Mouse (Mus musculus) MEL (cell line): ENCODE data around the gene Chrna9. TPM values are rescaled to one million over a fixed set of nuclear protein-coding genes. Genes with fewer than 3 reads are reported as not detected.
A peak's percentile ranks its signal among the peaks of the same experiment; 100 is the strongest.

Source experiments
- DNase-seq: peaks from one replicate; pipeline ENCODE4 v3.0.0; 2011; ENCODE audit warnings: low read depth, low spot score
- H3K27ac ChIP-seq: 2 replicates; pipeline ENCODE4 v1.5.1; 2012; ENCODE audit warnings: low read depth, mild to moderate bottlenecking, control low read depth, low read length, moderate library complexity; ENCODE audit not compliant: control insufficient read depth
- H3K27me3 ChIP-seq, 2 experiments: fragments of 150-350 bp in 1 of 2; sonication (generic) in 1 of 2; 2 replicates each; pipeline ENCODE4 v1.6.1; 2012; ENCODE audit warnings: low read length in 2 of 2, mild to moderate bottlenecking in 2 of 2, improper control_type of control experiment in 1 of 2, moderate library complexity in 1 of 2; ENCODE audit not compliant: insufficient read depth in 2 of 2, control insufficient read depth in 1 of 2
- H3K36me3 ChIP-seq, 2 experiments: 2 replicates each; pipeline ENCODE4 v1.6.1; 2012 to 2014; ENCODE audit warnings: low read length in 2 of 2, improper control_type of control experiment in 1 of 2, inconsistent platforms in 1 of 2, mild to moderate bottlenecking in 1 of 2; ENCODE audit not compliant: insufficient read depth in 2 of 2, control insufficient read depth in 1 of 2
- H3K4me1 ChIP-seq, 2 experiments: fragments of 150-350 bp in 1 of 2; sonication (generic) in 1 of 2; 2 replicates each; pipeline ENCODE4 v1.6.1; 2012; ENCODE audit warnings: low read length in 2 of 2, improper control_type of control experiment in 1 of 2, mild to moderate bottlenecking in 1 of 2; ENCODE audit not compliant: insufficient read depth in 2 of 2, control insufficient read depth in 1 of 2
- H3K4me3 ChIP-seq, 2 experiments: fragments of 150-350 bp in 1 of 2; sonication (generic) in 1 of 2; 2 replicates each; pipeline ENCODE4 v1.5.1; 2012; ENCODE audit warnings: low read depth in 2 of 2, low read length in 2 of 2, mild to moderate bottlenecking in 2 of 2, moderate library complexity in 2 of 2, control low read depth in 1 of 2, improper control_type of control experiment in 1 of 2; ENCODE audit not compliant: control insufficient read depth in 1 of 2, insufficient read depth in 1 of 2
- H3K79me2 ChIP-seq: 2 replicates; pipeline ENCODE4 v1.6.1; 2012; ENCODE audit warnings: mild to moderate bottlenecking, low read length, moderate library complexity; ENCODE audit not compliant: control insufficient read depth, poor library complexity, insufficient read depth
- H3K9ac ChIP-seq: 2 replicates; pipeline ENCODE4 v1.6.1; 2012; ENCODE audit warnings: low read depth, mild to moderate bottlenecking, control low read depth, low read length, moderate library complexity; ENCODE audit not compliant: control insufficient read depth, poor library complexity, severe bottlenecking
- H3K9me3 ChIP-seq: fragments of 150-350 bp; sonication (generic); replicated peaks from 2 replicates; pipeline ENCODE4 v1.6.1; 2012; ENCODE audit warnings: mild to moderate bottlenecking, low read length, improper control_type of control experiment, moderate library complexity; ENCODE audit not compliant: insufficient read depth
- BHLHE40 ChIP-seq: IDR thresholded peaks from 2 replicates; pipeline ENCODE4 v1.6.1; 2012; ENCODE audit warnings: low read depth, mild to moderate bottlenecking, inconsistent platforms, low read length, improper control_type of control experiment, borderline replicate concordance
- CHD2 ChIP-seq: IDR thresholded peaks from 2 replicates; pipeline ENCODE4 v1.6.1; 2011; ENCODE audit warnings: low read length, improper control_type of control experiment
- E2F4 ChIP-seq: IDR thresholded peaks from 2 replicates; pipeline ENCODE4 v1.6.1; 2011; ENCODE audit warnings: low read depth, low read length, improper control_type of control experiment, borderline replicate concordance
- ELF1 ChIP-seq: IDR thresholded peaks from 2 replicates; pipeline ENCODE4 v1.6.1; 2014; ENCODE audit warnings: low read depth, mild to moderate bottlenecking, inconsistent platforms, low read length, improper control_type of control experiment, moderate library complexity
- EP300 ChIP-seq, 2 experiments: IDR thresholded peaks; 2 replicates each; pipeline ENCODE4 v1.6.1; 2011; ENCODE audit warnings: improper control_type of control experiment in 2 of 2, low read length in 2 of 2, low read depth in 1 of 2, mild to moderate bottlenecking in 1 of 2
- ETS1 ChIP-seq: IDR thresholded peaks from 2 replicates; pipeline ENCODE4 v1.6.1; 2012; ENCODE audit warnings: low read depth, mild to moderate bottlenecking, inconsistent platforms, low read length, improper control_type of control experiment, moderate library complexity
- GABPA ChIP-seq: IDR thresholded peaks from 2 replicates; pipeline ENCODE4 v1.6.1; 2012; ENCODE audit warnings: low read depth, mild to moderate bottlenecking, inconsistent platforms, low read length, improper control_type of control experiment, moderate library complexity
- JUND ChIP-seq: IDR thresholded peaks from 2 replicates; pipeline ENCODE4 v1.6.1; 2011; ENCODE audit warnings: low read depth, mild to moderate bottlenecking, improper control_type of control experiment, low read length
- MEF2A ChIP-seq: IDR thresholded peaks from 2 replicates; pipeline ENCODE4 v1.6.1; 2014; ENCODE audit warnings: low read depth, mild to moderate bottlenecking, inconsistent platforms, low read length, improper control_type of control experiment; ENCODE audit not compliant: poor library complexity, insufficient replicate concordance, severe bottlenecking; ENCODE audit errors: extremely low read depth
- MYB ChIP-seq: IDR thresholded peaks from 2 replicates; pipeline ENCODE4 v1.6.1; 2011; ENCODE audit warnings: mild to moderate bottlenecking, low read depth, low read length, improper control_type of control experiment
- NELFE ChIP-seq: IDR thresholded peaks from 2 replicates; pipeline ENCODE4 v1.6.1; 2011; ENCODE audit warnings: low read depth, low read length, improper control_type of control experiment
- RCOR1 ChIP-seq: IDR thresholded peaks from 2 replicates; pipeline ENCODE4 v1.6.1; 2012; ENCODE audit warnings: low read depth, mild to moderate bottlenecking, inconsistent platforms, low read length, improper control_type of control experiment
- TBP ChIP-seq: IDR thresholded peaks from 2 replicates; pipeline ENCODE4 v1.8.0; 2011; ENCODE audit warnings: low read depth, low read length, improper control_type of control experiment
- USF1 ChIP-seq: IDR thresholded peaks from 2 replicates; pipeline ENCODE4 v1.6.1; 2014; ENCODE audit warnings: low read depth, mild to moderate bottlenecking, inconsistent platforms, low read length, improper control_type of control experiment, moderate library complexity
- USF2 ChIP-seq, 2 experiments: IDR thresholded peaks; 2 replicates each; pipeline ENCODE4 v1.6.1; 2011 to 2012; ENCODE audit warnings: improper control_type of control experiment in 2 of 2, low read length in 2 of 2, borderline replicate concordance in 1 of 2, inconsistent platforms in 1 of 2, low read depth in 1 of 2, mild to moderate bottlenecking in 1 of 2; ENCODE audit not compliant: insufficient read depth in 1 of 2
- polyA plus RNA-seq, 2 experiments: library from polyadenylated mRNA; stranded (reverse) in 1 of 2; unstranded in 1 of 2; fragments of >175 nt in 1 of 2; fragments of >200 nt in 1 of 2; gene quantifications; 2 replicates each; pipeline versions ENCODE4 v1.2.1 to v1.2.4; 2012; ENCODE audit warnings: low replicate concordance in 2 of 2, low read depth in 1 of 2; ENCODE audit not compliant: insufficient read length in 2 of 2, insufficient read depth in 1 of 2, missing spikeins in 1 of 2
- total RNA-seq: library from RNA; depleted of rRNA; stranded (reverse); fragments of 300-350 nt; gene quantifications from 2 replicates; pipeline ENCODE4 v1.2.3, GENCODE M21; 2012

Chrna9 gene
- total and polyA plus RNA-seq, 3 experiments, result not detected

DNA sequence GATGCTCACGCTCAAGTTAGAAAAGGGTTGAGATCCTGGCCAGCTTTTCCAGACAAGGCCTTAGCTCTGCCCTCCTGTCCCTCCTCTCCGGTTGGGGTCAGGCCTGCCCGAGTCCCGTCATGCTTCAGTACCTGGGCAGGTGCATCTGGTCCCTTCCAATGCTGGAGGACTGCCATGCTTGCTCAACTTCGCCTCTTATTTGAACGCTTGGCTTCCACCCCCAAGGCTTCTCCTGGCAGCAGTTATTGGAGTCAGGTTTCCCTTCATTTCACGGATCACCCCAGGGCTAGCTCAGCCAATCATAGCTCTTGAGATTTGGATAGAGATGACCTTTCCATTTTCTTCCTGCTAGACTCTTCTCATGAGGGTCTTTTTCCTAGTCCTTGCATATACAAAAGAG lies 65.4 kb downstream of the Chrna9 start:
- Histone ChIP-seq H3K27ac (no peak overlapping the region), H3K36me3 (no peaks in the 10 kb centered on the region), H3K9me3 (no peaks in the 10 kb centered on the region), H3K4me1 (no peaks in the 10 kb centered on the region), H3K27me3 (peaks cover 0 to 2% of the 10 kb centered on the region in 2 experiments; a peak in 1 of 4 replicates), H3K9ac (no peak overlapping the region), H3K4me3 (no peak overlapping the region), H3K79me2 (no peaks in the 10 kb centered on the region)
- no peak for DNase-seq
- TF ChIP-seq USF1 (no peak), MYB (no peak), BHLHE40 (no peak), MEF2A (no peak), GABPA (no peak), CHD2 (no peak), TBP (no peak), E2F4 (no peak), NELFE (no peak), ETS1 (no peak), ELF1 (no peak), RCOR1 (no peak), USF2 (IDR thresholded peaks at IDR 0.05; ENCODE audit: borderline replicate concordance in 1 of 2, insufficient read depth in 1 of 2, low read depth in 1 of 2, low read length in 2 of 2) (no peak)

DNA sequence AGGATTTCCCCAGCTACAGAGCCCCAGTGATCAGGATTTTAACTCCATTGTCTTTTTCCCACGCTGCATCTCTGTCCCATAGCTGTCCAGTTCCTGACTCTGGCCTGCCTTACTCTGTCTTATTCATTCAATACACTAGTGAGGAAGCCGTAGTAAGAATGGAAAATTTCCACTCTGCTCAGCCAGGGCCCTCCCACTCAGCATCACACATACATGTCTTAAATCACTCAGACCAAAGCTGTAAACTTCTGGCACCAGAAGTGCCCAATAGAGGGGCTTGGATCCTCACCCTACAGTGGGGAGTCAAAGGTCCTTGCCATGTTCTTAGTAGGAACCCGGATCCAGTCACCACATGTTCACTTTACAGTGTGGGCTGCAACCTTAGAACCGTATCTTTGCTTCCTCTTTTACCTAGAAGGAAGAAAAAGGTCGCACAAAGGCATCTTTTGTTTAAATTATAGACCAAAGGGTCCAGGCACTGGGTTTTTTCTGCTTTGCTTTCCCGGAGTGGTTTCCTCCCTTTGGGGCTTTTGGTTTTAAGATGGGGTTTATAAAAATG lies 65.9 kb downstream of the Chrna9 start:
- Histone ChIP-seq H3K9me3 (no peaks in the 10 kb centered on the region), H3K4me1 (no peaks in the 10 kb centered on the region), H3K27me3 (peaks cover 0 to 2% of the 10 kb centered on the region in 2 experiments; a peak in 1 of 4 replicates), H3K9ac (no peak overlapping the region), H3K4me3 (no peak overlapping the region), H3K27ac (no peak overlapping the region), H3K79me2 (no peaks in the 10 kb centered on the region), H3K36me3 (no peaks in the 10 kb centered on the region)
- peak; percentile 16 for DNase-seq
- no peak for TF ChIP-seq JUND
- TF ChIP-seq EP300 (IDR thresholded peaks at IDR 0.05; ENCODE audit: low read depth in 1 of 2, low read length in 2 of 2), result no peak
